Comparison of ENCODE assay signal across 9 mouse cellular contexts in genomic region chr2:71453917-71454260, GRCm38 (mm10). TPM values are rescaled to one million over a fixed set of nuclear protein-coding genes. Genes with fewer than 3 reads are reported as not detected.
DNase-seq lines count a peak whose midpoint lies in the region; ATAC-seq and TF ChIP-seq lines count a peak whose summit lies in the region.
"Had no signal": no experiment of that assay in that cellular context is flagged by ENCODE, and none has a peak within 500 bp of the region (broad histone marks: within the 10 kb centered on the region; RNA-seq: fewer than 3 reads in every experiment).

No protein-coding gene starts in this region.

- TF ChIP-seq EP300 in heart, postnatal 0 days (IDR thresholded peaks at IDR 0.05; ENCODE audit: low read depth) = no peak

- WGBS in heart, postnatal 0 days = 31% methylated on average over 4 of the region's 4 CpGs
- WGBS in hindbrain, embryonic 16.5 days = 51% methylated on average over 4 of the region's 4 CpGs
- WGBS in midbrain, embryonic 14.5 days = 39% methylated on average over 4 of the region's 4 CpGs

- no peaks in the 10 kb centered on the region for H3K36me3 ChIP-seq in heart, postnatal 0 days (replicated peaks; ENCODE audit: control insufficient read depth, insufficient read depth, low read length)
- H3K36me3 ChIP-seq in hindbrain, embryonic 16.5 days (ENCODE audit: control insufficient read depth, insufficient read depth, low read length) = no peaks in the 10 kb centered on the region
- no peaks in the 10 kb centered on the region for H3K36me3 ChIP-seq in midbrain, embryonic 14.5 days (ENCODE audit: control insufficient read depth, insufficient read depth, low read length)

- peak overlapping the region; percentile 69 for H3K9ac ChIP-seq in heart, postnatal 0 days (replicated peaks; ENCODE audit: low read depth, low read length)
- peak overlapping the region; percentile 66 for H3K9ac ChIP-seq in hindbrain, embryonic 16.5 days (ENCODE audit: low read depth, low read length)
- peak overlapping the region; percentile 58; the same call in 1 of the 2 replicates for H3K9ac ChIP-seq in midbrain, embryonic 14.5 days (replicated peaks; ENCODE audit: low read length)

- H3K27ac ChIP-seq in heart, postnatal 0 days (ENCODE audit: low read depth) = no peak overlapping the region
- no peak overlapping the region for H3K27ac ChIP-seq in cortical plate, adult 2 months (ENCODE audit: insufficient read depth, low read length)
- no peak overlapping the region for H3K27ac ChIP-seq in hindbrain, embryonic 16.5 days (ENCODE audit: low read depth, low read length)
- H3K27ac ChIP-seq in midbrain, embryonic 14.5 days (replicated peaks; ENCODE audit: low read depth, low read length) = no peak overlapping the region

- H3K4me2 ChIP-seq in heart, postnatal 0 days (ENCODE audit: low read depth, low read length) = peak overlapping the region; percentile 94
- H3K4me2 ChIP-seq in hindbrain, embryonic 16.5 days (ENCODE audit: low read length) = peak overlapping the region; percentile 78
- H3K4me2 ChIP-seq in midbrain, embryonic 14.5 days (ENCODE audit: low read length) = peak overlapping the region; percentile 79

- H3K4me1 ChIP-seq in heart, postnatal 0 days (ENCODE audit: control insufficient read depth, insufficient read depth) = peaks cover 10% of the 10 kb centered on the region; the same call in 1 of the 2 replicates
- no peaks in the 10 kb centered on the region for H3K4me1 ChIP-seq in cortical plate, adult 2 months (ENCODE audit: control insufficient read depth, insufficient read depth, low read length)
- no peaks in the 10 kb centered on the region; the same call in 1 of the 2 replicates for H3K4me1 ChIP-seq in hindbrain, embryonic 16.5 days (ENCODE audit: control insufficient read depth, insufficient read depth, low read depth, low read length)
- H3K4me1 ChIP-seq in midbrain, embryonic 14.5 days (ENCODE audit: control insufficient read depth, insufficient read depth, low read length) = 0 out of 2 replicates have a peak, but pooled peaks cover 8% of the 10 kb centered on the region

- no peak for ATAC-seq in heart, postnatal 0 days (ENCODE audit: insufficient read depth, low read depth)
- no peak for ATAC-seq in hindbrain, embryonic 16.5 days
- no peak for ATAC-seq in midbrain, embryonic 14.5 days (ENCODE audit: low FRiP score, low TSS enrichment)

- no peak for TF ChIP-seq CTCF in heart, postnatal 0 days (IDR thresholded peaks at IDR 0.05; ENCODE audit: low read depth)
- no peak for TF ChIP-seq CTCF in cortical plate, adult 2 months (IDR thresholded peaks at IDR 0.05; ENCODE audit: extremely low read depth, insufficient read depth, low read length)

- peak overlapping the region; percentile 88 for H3K4me3 ChIP-seq in heart, postnatal 0 days (ENCODE audit: low read depth, low read length)
- H3K4me3 ChIP-seq in cortical plate, adult 2 months (ENCODE audit: insufficient read depth, low read length) = peak overlapping the region; percentile 64; the same call in 1 of the 2 replicates
- H3K4me3 ChIP-seq in hindbrain, embryonic 16.5 days (ENCODE audit: low read length) = peak overlapping the region; percentile 60
- peak overlapping the region; percentile 63 for H3K4me3 ChIP-seq in midbrain, embryonic 14.5 days (replicated peaks; ENCODE audit: low read depth, low read length)

- peaks cover 8% of the 10 kb centered on the region; the same call in 1 of the 2 replicates for H3K27me3 ChIP-seq in heart, postnatal 0 days (ENCODE audit: control insufficient read depth, insufficient read depth, low read length)
- no peaks in the 10 kb centered on the region for H3K27me3 ChIP-seq in hindbrain, embryonic 16.5 days (replicated peaks; ENCODE audit: control insufficient read depth, insufficient read depth, low read length)
- no peaks in the 10 kb centered on the region for H3K27me3 ChIP-seq in midbrain, embryonic 14.5 days (ENCODE audit: control insufficient read depth, insufficient read depth, low read length)

- TF ChIP-seq POLR2A in cortical plate, adult 2 months (IDR thresholded peaks at IDR 0.05; ENCODE audit: extremely low read depth, insufficient read depth, low read length) = no peak

- no peak for DNase-seq in heart, postnatal 0 days (ENCODE audit: low spot score)
- no peak for DNase-seq in heart, postnatal 10 days
- DNase-seq in midbrain, embryonic 14.5 days = no peak
- DNase-seq in spleen, adult 18-20 months = no peak
- no peak for DNase-seq in gastrocnemius, adult 8-10 months (ENCODE audit: low spot score in 2 of 2)
- DNase-seq in adrenal gland, adult 8-10 months = no peak
- DNase-seq: kidney, adult 9 months had no signal

- intact Hi-C loops in heart, postnatal 10 days (cut with DNase I) = loop anchor here (5.0 kb wide), 2 partner anchors 73 to 93 kb away; partner anchors contain the start of genes Dlx1 and Dlx2

- H3K9me3 ChIP-seq in heart, postnatal 0 days (replicated peaks; ENCODE audit: control insufficient read depth, low read length) = no peaks in the 10 kb centered on the region
- H3K9me3 ChIP-seq in hindbrain, embryonic 16.5 days (ENCODE audit: control insufficient read depth, low read length) = no peaks in the 10 kb centered on the region
- H3K9me3 ChIP-seq in midbrain, embryonic 14.5 days (ENCODE audit: control insufficient read depth, low read length) = no peaks in the 10 kb centered on the region

RNA-seq across cellular contexts. Expression of gene Metap1d, which starts 0.8 kb away (rescaled TPM):
- total RNA-seq in heart, postnatal 0 days (2014; rRNA removed; ENCODE audit: low replicate concordance) = 7.7 and 22.6 TPM in 2 replicates
- polyA plus RNA-seq in heart, postnatal 0 days (2015; fragmentation: Nextera tagmentation; extraction: Ambion mirVana) = 40.6 and 42.4 TPM in 2 replicates
- total RNA-seq in heart, postnatal 10 days (2021) = 10 to 100 TPM; 37.3 to 38.4 TPM
- 40.9 and 41.5 TPM in 2 replicates for polyA plus RNA-seq in cortical plate, adult 2 months (2012; rRNA removed)
- 31.7 and 31.9 TPM in 2 replicates for polyA plus RNA-seq in hindbrain, embryonic 16.5 days (2015; fragmentation: Nextera tagmentation; extraction: Ambion mirVana)
- 36.9 and 37.7 TPM in 2 replicates for polyA plus RNA-seq in midbrain, embryonic 14.5 days (2014; fragmentation: Nextera tagmentation; extraction: Ambion mirVana)
- total RNA-seq in gastrocnemius, adult 8-10 months (2022) = 10 to 100 TPM; 26.5 to 30.6 (median 28.9) TPM
- 10 to 100 TPM; 29.7 to 44.5 (median 37.1) TPM for total RNA-seq in adrenal gland, adult 8-10 months (2022)
